ENCODE assay signal across 11 mouse cellular contexts in the genomic region with DNA sequence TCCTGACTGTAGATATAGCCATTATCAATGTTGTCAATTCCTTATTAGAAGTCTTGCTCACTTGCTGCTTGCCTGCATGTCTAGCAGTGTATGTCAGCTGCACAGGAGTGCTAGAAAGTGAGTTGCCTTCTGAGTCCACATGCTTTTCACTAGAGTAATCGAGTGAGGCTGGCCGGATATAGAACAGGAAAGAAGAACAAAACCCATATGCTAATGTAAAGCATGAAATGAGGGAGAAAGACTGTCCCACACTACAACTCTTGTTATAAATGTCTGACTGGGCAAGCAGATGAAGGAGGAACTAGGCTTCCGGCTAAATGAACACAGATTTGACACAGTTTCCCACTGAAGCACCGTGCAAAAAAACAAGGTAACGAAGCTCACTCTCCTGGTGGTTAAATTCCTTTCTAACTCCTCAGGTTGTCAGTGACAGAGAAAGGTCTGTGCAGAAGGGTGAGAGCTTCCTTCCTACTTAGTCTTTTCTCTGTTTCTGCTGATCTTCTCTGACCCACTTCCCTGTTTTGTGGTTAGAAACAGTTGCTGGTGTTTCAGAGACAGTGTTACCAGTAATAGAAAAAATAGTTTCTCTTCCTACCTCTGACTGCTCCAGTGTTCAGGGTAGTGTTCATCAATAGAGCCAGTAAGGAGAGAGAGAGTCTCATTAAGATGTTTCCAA.
DNase-seq lines count a peak whose midpoint lies in the region; ATAC-seq and TF ChIP-seq lines count a peak whose summit lies in the region.
"Had no signal": no experiment of that assay in that cellular context is flagged by ENCODE, and none has a peak within 500 bp of the region (broad histone marks: within the 10 kb centered on the region; RNA-seq: fewer than 3 reads in every experiment).

No protein-coding gene starts in this region.

- no peaks in the 10 kb centered on the region for H3K36me3 ChIP-seq in liver, postnatal 0 days (replicated peaks; ENCODE audit: insufficient read depth, low read length)
- H3K36me3 ChIP-seq: limb, embryonic 12.5 days; midbrain, embryonic 13.5 days had no signal

- peak; percentile 89 for DNase-seq in heart, adult 11 months
- DNase-seq in heart, postnatal 25 days (ENCODE audit: low spot score), result no peak
- DNase-seq in lung, postnatal 25 days (ENCODE audit: low spot score), result peak; percentile 29
- DNase-seq in lung, adult 2 months, result no peak
- DNase-seq in liver, postnatal 0 days, result no peak
- DNase-seq in thymus, postnatal 0 days (ENCODE audit: low spot score), result peak; percentile 62
- DNase-seq in gastrocnemius, adult 2 months, result no peak
- no peak for DNase-seq in gastrocnemius, postnatal 10 days
- DNase-seq: kidney, postnatal 25 days had no signal

- 0 out of 2 replicates have a peak overlapping the region, but pooled peaks have one; percentile 31 for H3K4me2 ChIP-seq in liver, postnatal 0 days (ENCODE audit: low read depth, low read length)
- H3K4me2 ChIP-seq: limb, embryonic 12.5 days; midbrain, embryonic 13.5 days had no signal

- H3K27me3 ChIP-seq in liver, postnatal 0 days (ENCODE audit: insufficient read depth, low read length), result no peaks in the 10 kb centered on the region
- H3K27me3 ChIP-seq: limb, embryonic 12.5 days; midbrain, embryonic 13.5 days had no signal

- intact Hi-C loops in heart, postnatal 25 days (cut with DNase I), result no loop called here
- intact Hi-C loops in gastrocnemius, adult 2 months (cut with DNase I), result no loop called here

- peak overlapping the region; percentile 85 for H3K27ac ChIP-seq in liver, postnatal 0 days (ENCODE audit: low read depth)
- no peak overlapping the region for H3K27ac ChIP-seq in gastrocnemius, adult 2 months
- H3K27ac ChIP-seq: limb, embryonic 12.5 days; midbrain, embryonic 13.5 days had no signal

- ATAC-seq in liver, postnatal 0 days, result peak; percentile 77
- ATAC-seq: midbrain, embryonic 13.5 days had no signal

- H3K9me3 ChIP-seq in liver, postnatal 0 days (ENCODE audit: low read length), result no peaks in the 10 kb centered on the region
- H3K9me3 ChIP-seq: limb, embryonic 12.5 days; midbrain, embryonic 13.5 days had no signal

- no peaks in the 10 kb centered on the region; the same call in 1 of the 2 replicates for H3K4me1 ChIP-seq in lung, adult 2 months (ENCODE audit: control insufficient read depth, insufficient read depth, low read length)
- peaks cover 4% of the 10 kb centered on the region; the same call in 1 of the 2 replicates for H3K4me1 ChIP-seq in liver, postnatal 0 days (ENCODE audit: insufficient read depth)
- H3K4me1 ChIP-seq: limb, embryonic 12.5 days; midbrain, embryonic 13.5 days had no signal

- no peak for TF ChIP-seq CTCF in lung, adult 2 months (IDR thresholded peaks at IDR 0.05; ENCODE audit: insufficient read depth, low read length)
- TF ChIP-seq CTCF in liver, postnatal 0 days (IDR thresholded peaks at IDR 0.05; ENCODE audit: low read depth), result no peak
- TF ChIP-seq CTCF in gastrocnemius, adult 2 months (IDR thresholded peaks at IDR 0.05), result no peak

- 59% methylated on average over 5 of the region's 5 CpGs for WGBS in lung, adult 2 months
- WGBS in liver, postnatal 0 days (ENCODE audit: insufficient replicate concordance), result 35% methylated on average over 5 of the region's 5 CpGs

- no peak for TF ChIP-seq POLR2A in lung, adult 2 months (IDR thresholded peaks at IDR 0.05; ENCODE audit: borderline replicate concordance, extremely low read depth, low read depth, low read length)

- H3K9ac ChIP-seq in liver, postnatal 0 days (replicated peaks), result no peak overlapping the region
- H3K9ac ChIP-seq: limb, embryonic 12.5 days; midbrain, embryonic 13.5 days had no signal

- no peak for TF ChIP-seq EP300 in liver, postnatal 0 days (IDR thresholded peaks at IDR 0.05; ENCODE audit: low read depth)

- H3K4me3 ChIP-seq in lung, adult 2 months (replicated peaks; ENCODE audit: extremely low read depth, low read depth, low read length), result no peak overlapping the region
- no peak overlapping the region for H3K4me3 ChIP-seq in liver, postnatal 0 days (ENCODE audit: low read depth, low read length)
- no peak overlapping the region for H3K4me3 ChIP-seq in gastrocnemius, adult 2 months
- H3K4me3 ChIP-seq: limb, embryonic 12.5 days; midbrain, embryonic 13.5 days had no signal

Comparison
In these comparisons a context has a peak if more than half of its experiments do, and no peak if none do; other contexts are left out.
1. DNase-seq: peak in heart, adult 11 months (single experiment), lung, postnatal 25 days (single experiment) and thymus, postnatal 0 days (single experiment); none in heart, postnatal 25 days (single experiment), lung, adult 2 months (single experiment), liver, postnatal 0 days (single experiment), gastrocnemius, adult 2 months (single experiment) and gastrocnemius, postnatal 10 days (single experiment).